Comparison of ENCODE assay signal across 15 mouse cellular contexts in the genomic region with DNA sequence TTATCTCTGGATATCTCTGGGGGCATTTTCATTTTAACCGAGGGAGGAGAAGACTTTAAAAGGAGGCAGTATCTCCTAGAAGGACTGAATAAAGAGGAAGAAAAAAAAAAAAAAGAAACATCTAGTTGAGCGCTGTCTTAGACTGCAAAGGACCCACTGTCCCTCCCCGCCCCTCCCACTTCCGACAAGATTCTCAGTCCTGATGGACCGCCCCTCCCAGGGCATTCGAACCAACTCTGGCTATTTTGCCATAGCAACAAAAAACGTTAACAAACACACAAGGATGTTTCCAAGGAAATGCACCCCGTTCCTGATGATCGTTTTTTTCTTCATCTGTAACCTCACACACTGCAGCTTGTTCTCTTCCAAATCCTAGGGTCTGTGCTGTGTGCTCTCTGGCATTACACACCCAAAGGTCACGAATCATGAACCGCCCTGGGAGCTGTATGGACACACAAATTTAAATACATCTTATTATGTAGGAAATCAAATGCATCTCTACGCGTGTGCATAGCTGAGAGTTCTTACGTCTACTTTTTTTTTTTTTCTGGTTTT.
A peak's percentile ranks its signal among the peaks of the same experiment; 100 is the strongest.
DNase-seq lines count a peak whose midpoint lies in the region; ATAC-seq and TF ChIP-seq lines count a peak whose summit lies in the region.
"Had no signal": no experiment of that assay in that cellular context is flagged by ENCODE, and none has a peak within 500 bp of the region (broad histone marks: within the 10 kb centered on the region; RNA-seq: fewer than 3 reads in every experiment).

No protein-coding gene starts in this region.

- H3K36me3 ChIP-seq in heart, embryonic 10.5 days: no peaks in the 10 kb centered on the region
- no peaks in the 10 kb centered on the region for H3K36me3 ChIP-seq in ES-E14 (ENCODE audit: control insufficient read depth, insufficient read depth, low read length, poor library complexity, severe bottlenecking)
- no peaks in the 10 kb centered on the region for H3K36me3 ChIP-seq in heart, embryonic 16.5 days (ENCODE audit: control insufficient read depth, insufficient read depth)
- H3K36me3 ChIP-seq in midbrain, embryonic 13.5 days: no peaks in the 10 kb centered on the region
- H3K36me3 ChIP-seq: forebrain, embryonic 10.5 days; hindbrain, embryonic 13.5 days; limb, embryonic 13.5 days had no signal

- no peaks in the 10 kb centered on the region for H3K27me3 ChIP-seq in heart, embryonic 10.5 days (ENCODE audit: insufficient read depth, poor library complexity, severe bottlenecking)
- H3K27me3 ChIP-seq in heart, embryonic 16.5 days (ENCODE audit: control insufficient read depth, insufficient read depth, low read length): no peaks in the 10 kb centered on the region
- H3K27me3 ChIP-seq in midbrain, embryonic 13.5 days: no peaks in the 10 kb centered on the region
- H3K27me3 ChIP-seq: hindbrain, embryonic 13.5 days; limb, embryonic 13.5 days had no signal

- no peak overlapping the region for H3K9ac ChIP-seq in ES-E14 (ENCODE audit: insufficient read depth, low read depth, low read length, poor library complexity, severe bottlenecking)
- H3K9ac ChIP-seq in heart, embryonic 16.5 days (ENCODE audit: low read length): no peak overlapping the region
- no peak overlapping the region for H3K9ac ChIP-seq in midbrain, embryonic 13.5 days (replicated peaks)
- H3K9ac ChIP-seq: hindbrain, embryonic 13.5 days; limb, embryonic 13.5 days had no signal

- in situ Hi-C loops in ES-E14 (cut with MboI; ENCODE audit: low sequenced_read_pairs in 2 of 2, unreplicated experiment in 2 of 2): no loop called here

- H3K9me3 ChIP-seq in heart, embryonic 10.5 days: no peaks in the 10 kb centered on the region
- H3K9me3 ChIP-seq in ES-E14 (ENCODE audit: control insufficient read depth, insufficient read depth, low read depth, low read length): no peaks in the 10 kb centered on the region
- no peaks in the 10 kb centered on the region for H3K9me3 ChIP-seq in heart, embryonic 16.5 days (replicated peaks; ENCODE audit: control insufficient read depth, low read length)
- H3K9me3 ChIP-seq in midbrain, embryonic 13.5 days: no peaks in the 10 kb centered on the region
- H3K9me3 ChIP-seq: forebrain, embryonic 10.5 days; hindbrain, embryonic 13.5 days; limb, embryonic 13.5 days had no signal

- no peak for ATAC-seq in heart, embryonic 16.5 days (replicated peaks; ENCODE audit: extremely low read depth, insufficient read depth, low FRiP score)
- no peak for ATAC-seq in midbrain, embryonic 13.5 days
- no peak for ATAC-seq in megakaryocyte, adult 5-6 weeks (ENCODE audit: poor library complexity, severe bottlenecking)

- DNase-seq in heart, embryonic 10.5 days (ENCODE audit: low spot score): no peak
- DNase-seq in heart, postnatal 36 days: no peak
- no peak for DNase-seq in ES-E14 (ENCODE audit: low read depth, low spot score)
- DNase-seq in lung, postnatal 14 days: peak; percentile 7
- no peak for DNase-seq in ovary, postnatal 36 days (ENCODE audit: low spot score)
- DNase-seq: cerebellum, adult 8-10 months; layer of hippocampus, adult 9-11 months; thymus, postnatal 14 days had no signal

- peak overlapping the region; percentile 50 for H3K4me2 ChIP-seq in heart, embryonic 16.5 days (ENCODE audit: low read depth, low read length)
- no peak overlapping the region for H3K4me2 ChIP-seq in midbrain, embryonic 13.5 days (replicated peaks)
- H3K4me2 ChIP-seq: hindbrain, embryonic 13.5 days; limb, embryonic 13.5 days had no signal

- WGBS in heart, embryonic 10.5 days: 50% methylated on average over 14 of the region's 14 CpGs
- 48% methylated on average over 14 of the region's 14 CpGs for WGBS in heart, embryonic 16.5 days
- WGBS in midbrain, embryonic 13.5 days: 69% methylated on average over 14 of the region's 14 CpGs

- H3K4me3 ChIP-seq in heart, embryonic 10.5 days: 0 out of 2 replicates have a peak overlapping the region, but pooled peaks have one; percentile 10
- H3K4me3 ChIP-seq in ES-E14 (ENCODE audit: insufficient read depth in 1 of 2, low read depth in 1 of 2, low read length in 2 of 2, poor library complexity in 1 of 2, severe bottlenecking in 1 of 2): no peak overlapping the region
- H3K4me3 ChIP-seq in heart, embryonic 16.5 days (ENCODE audit: low read length): no peak overlapping the region
- H3K4me3 ChIP-seq in midbrain, embryonic 13.5 days (replicated peaks): no peak overlapping the region
- H3K4me3 ChIP-seq: forebrain, embryonic 10.5 days; hindbrain, embryonic 13.5 days; limb, embryonic 13.5 days; myocyte had no signal

- H3K27ac ChIP-seq in heart, embryonic 10.5 days: no peak overlapping the region
- no peak overlapping the region for H3K27ac ChIP-seq in ES-E14 (ENCODE audit: insufficient read depth, low read depth, low read length, poor library complexity, severe bottlenecking)
- H3K27ac ChIP-seq in heart, embryonic 16.5 days (ENCODE audit: low read length): no peak overlapping the region
- no peak overlapping the region for H3K27ac ChIP-seq in midbrain, embryonic 13.5 days
- H3K27ac ChIP-seq: forebrain, embryonic 10.5 days; hindbrain, embryonic 13.5 days; limb, embryonic 13.5 days had no signal

- no peaks in the 10 kb centered on the region for H3K4me1 ChIP-seq in heart, embryonic 10.5 days
- no peaks in the 10 kb centered on the region for H3K4me1 ChIP-seq in ES-E14 (ENCODE audit: control insufficient read depth in 2 of 2, insufficient read depth in 2 of 2, low read length in 2 of 2, poor library complexity in 1 of 2)
- H3K4me1 ChIP-seq in heart, embryonic 16.5 days (ENCODE audit: control insufficient read depth, insufficient read depth, low read length): peaks cover 2% of the 10 kb centered on the region; the same call in 1 of the 2 replicates
- H3K4me1 ChIP-seq in midbrain, embryonic 13.5 days (replicated peaks): 0 out of 2 replicates have a peak, but pooled peaks cover 6% of the 10 kb centered on the region
- H3K4me1 ChIP-seq: hindbrain, embryonic 13.5 days; limb, embryonic 13.5 days had no signal

- intact Hi-C loops in heart, postnatal 36 days (cut with DNase I): no loop called here

TF ChIP-seq in ES-E14, 5 proteins besides CTCF, POLR2A, EP300 and RAD21:
- TF ChIP-seq ZNF384 (IDR thresholded peaks at IDR 0.05; ENCODE audit: low read depth, low read length) (peak; percentile 77; the same call in 1 of the 2 replicates), ZC3H11A (IDR thresholded peaks at IDR 0.05; ENCODE audit: borderline replicate concordance, low read depth, low read length) (no peak), HCFC1 (IDR thresholded peaks at IDR 0.05; ENCODE audit: borderline replicate concordance, insufficient read depth, low read length) (no peak), CHD2 (IDR thresholded peaks at IDR 0.05; ENCODE audit: low read depth, low read length) (no peak), MAFK (IDR thresholded peaks at IDR 0.05; ENCODE audit: insufficient read depth, low read depth, low read length) (no peak)
